Mouse (Mus musculus): ENCODE measurements at regions not wholly inside any gene's neighbourhood (a gene's known extent, or its start where the extent isn't known, plus 50 kb on each side); places are given as distances from the start of the nearest gene placed in this dataset.

GRCm38 (mm10) chr6:16171871-16172270 is 451.4 kb downstream of the Mdfic start:
- no peak for ATAC-seq (ENCODE audit: low FRiP score, low read depth)
- 92% methylated on average over 3 of the region's 3 CpGs for WGBS

GRCm38 (mm10) chr6:16177313-16177712 is 456.9 kb downstream of the Mdfic start:
- 74% methylated on average over 5 of the region's 5 CpGs for WGBS
- Histone ChIP-seq H3K4me2 (no peak overlapping the region), H3K4me3 (no peak overlapping the region), H3K27ac (replicated peaks) (no peak overlapping the region), H3K4me1 (replicated peaks) (no peaks in the 10 kb centered on the region), H3K9me3 (no peaks in the 10 kb centered on the region), H3K27me3 (no peaks in the 10 kb centered on the region), H3K36me3 (no peaks in the 10 kb centered on the region), H3K9ac (no peak overlapping the region)
- ATAC-seq (ENCODE audit: low FRiP score, low read depth): no peak

More at GRCm38 (mm10) chr6:16171871-16172270, 451.4 kb downstream of the Mdfic start:
- no peaks in the 10 kb centered on the region for H3K36me3 ChIP-seq
- no peaks in the 10 kb centered on the region for H3K9me3 ChIP-seq
- no peaks in the 10 kb centered on the region for H3K27me3 ChIP-seq
- H3K4me1 ChIP-seq (replicated peaks): no peaks in the 10 kb centered on the region
- no peak overlapping the region for H3K27ac ChIP-seq (replicated peaks)
- no peak overlapping the region for H3K4me2 ChIP-seq
- H3K9ac ChIP-seq: no peak overlapping the region
- H3K4me3 ChIP-seq: no peak overlapping the region

- Histone ChIP-seq H3K36me3 (no peaks in the 10 kb centered on the region), H3K9me3 (no peaks in the 10 kb centered on the region), H3K4me2 (no peak overlapping the region), H3K4me3 (no peak overlapping the region), H3K27ac (replicated peaks) (no peak overlapping the region), H3K4me1 (replicated peaks) (no peaks in the 10 kb centered on the region), H3K9ac (no peak overlapping the region), H3K27me3 (no peaks in the 10 kb centered on the region)
- 47% methylated on average over 4 of the region's 4 CpGs for WGBS
- ATAC-seq (ENCODE audit: low FRiP score, low read depth): no peak
These were observed 467.6 kb downstream of the Mdfic start for GRCm38 (mm10) chr6:16187983-16188550.

- Histone ChIP-seq H3K27me3 (peaks cover 6% of the 10 kb centered on the region; the same call in 1 of the 2 replicates), H3K4me3 (no peak overlapping the region), H3K9me3 (no peaks in the 10 kb centered on the region), H3K4me2 (0 out of 2 replicates have a peak overlapping the region, but pooled peaks have one; percentile 21), H3K4me1 (replicated peaks) (peaks cover 4% of the 10 kb centered on the region; the same call in 1 of the 2 replicates), H3K36me3 (no peaks in the 10 kb centered on the region), H3K9ac (no peak overlapping the region), H3K27ac (replicated peaks) (no peak overlapping the region)
- 9% methylated on average over 5 of the region's 5 CpGs for WGBS
- ATAC-seq (ENCODE audit: low FRiP score, low read depth): no peak
These were observed 492.5 kb downstream of the Mdfic start for GRCm38 (mm10) chr6:16212975-16213374.

- peaks cover 6% of the 10 kb centered on the region; the same call in 1 of the 2 replicates for H3K27me3 ChIP-seq
- H3K9ac ChIP-seq: no peak overlapping the region
- peaks cover 4% of the 10 kb centered on the region; the same call in 1 of the 2 replicates for H3K4me1 ChIP-seq (replicated peaks)
- no peak overlapping the region for H3K4me2 ChIP-seq
- no peak overlapping the region for H3K4me3 ChIP-seq
- WGBS: 42% methylated on average over 4 of the region's 4 CpGs
- no peak overlapping the region for H3K27ac ChIP-seq (replicated peaks)
- H3K36me3 ChIP-seq: no peaks in the 10 kb centered on the region
- H3K9me3 ChIP-seq: no peaks in the 10 kb centered on the region
- no peak for ATAC-seq (ENCODE audit: low FRiP score, low read depth)
These were observed 493.2 kb downstream of the Mdfic start for GRCm38 (mm10) chr6:16213635-16214034.

- Histone ChIP-seq H3K4me1 (replicated peaks) (no peaks in the 10 kb centered on the region), H3K27ac (replicated peaks) (no peak overlapping the region), H3K27me3 (no peaks in the 10 kb centered on the region), H3K36me3 (no peaks in the 10 kb centered on the region), H3K4me2 (no peak overlapping the region), H3K9ac (no peak overlapping the region), H3K4me3 (no peak overlapping the region), H3K9me3 (no peaks in the 10 kb centered on the region)
- ATAC-seq (ENCODE audit: low FRiP score, low read depth): no peak
- 41% methylated on average over 3 of the region's 3 CpGs for WGBS
These were observed 500.7 kb downstream of the Mdfic start for GRCm38 (mm10) chr6:16221002-16221627.
